Mouse (Mus musculus): ENCODE measurements around the gene Ralgps2. TPM values are rescaled to one million over a fixed set of nuclear protein-coding genes. Genes with fewer than 3 reads are reported as not detected.
A peak's percentile ranks its signal among the peaks of the same experiment; 100 is the strongest.

Ralgps2 gene
- polyA plus RNA-seq, 1 experiment from 2014 or later: 120 TPM

- peaks cover 55% of the 10 kb centered on the region for H3K4me1 ChIP-seq
Observed at GRCm38 (mm10) chr1:156784974-156785373, 154.5 kb downstream of the Ralgps2 start.

GRCm38 (mm10) chr1:156784116-156784515 is 155.3 kb downstream of the Ralgps2 start:
- Histone ChIP-seq H3K27ac (no peak overlapping the region), H3K4me2 (replicated peaks) (no peak overlapping the region), H3K4me3 (no peak overlapping the region), H3K4me1 (peaks cover 56% of the 10 kb centered on the region), H3K9ac (no peak overlapping the region), H3K9me3 (no peaks in the 10 kb centered on the region), H3K27me3 (replicated peaks) (no peaks in the 10 kb centered on the region), H3K36me3 (no peaks in the 10 kb centered on the region)
- 38% methylated on average over 5 of the region's 5 CpGs for WGBS
- ATAC-seq (ENCODE audit: low FRiP score, low read depth): no peak

More at GRCm38 (mm10) chr1:156784974-156785373, 154.5 kb downstream of the Ralgps2 start:
- Histone ChIP-seq H3K27me3 (replicated peaks) (no peaks in the 10 kb centered on the region), H3K4me2 (replicated peaks) (no peak overlapping the region), H3K4me3 (no peak overlapping the region), H3K9ac (no peak overlapping the region), H3K9me3 (no peaks in the 10 kb centered on the region), H3K36me3 (no peaks in the 10 kb centered on the region), H3K27ac (no peak overlapping the region)
- no peak for ATAC-seq (ENCODE audit: low FRiP score, low read depth)
- 88% methylated on average over 10 of the region's 10 CpGs for WGBS

GRCm38 (mm10) chr1:156781971-156782850 is 157.2 kb downstream of the Ralgps2 start:
- H3K27ac ChIP-seq: peak overlapping the region; percentile 64; the same call in 1 of the 2 replicates
- no peak overlapping the region for H3K9ac ChIP-seq
- H3K27me3 ChIP-seq (replicated peaks): no peaks in the 10 kb centered on the region
- H3K36me3 ChIP-seq: no peaks in the 10 kb centered on the region
- peak; percentile 46; the same call in 1 of the 2 replicates for ATAC-seq (ENCODE audit: low FRiP score, low read depth)
- H3K9me3 ChIP-seq: no peaks in the 10 kb centered on the region
- H3K4me3 ChIP-seq: no peak overlapping the region
- H3K4me1 ChIP-seq: peaks cover 53% of the 10 kb centered on the region
- H3K4me2 ChIP-seq (replicated peaks): peak overlapping the region; percentile 23; the same call in 1 of the 2 replicates
- 14% methylated on average over 14 of the region's 14 CpGs for WGBS

- Histone ChIP-seq H3K27ac (peak overlapping the region; percentile 64), H3K9me3 (no peaks in the 10 kb centered on the region), H3K9ac (0 out of 2 replicates have a peak overlapping the region, but pooled peaks have one; percentile 9), H3K27me3 (replicated peaks) (no peaks in the 10 kb centered on the region), H3K36me3 (no peaks in the 10 kb centered on the region), H3K4me3 (no peak overlapping the region), H3K4me2 (replicated peaks) (peak overlapping the region; percentile 23; the same call in 1 of the 2 replicates), H3K4me1 (peaks cover 51% of the 10 kb centered on the region)
- ATAC-seq (ENCODE audit: low FRiP score, low read depth): peak; percentile 62
- 7% methylated on average over 12 of the region's 12 CpGs for WGBS
Observed at GRCm38 (mm10) chr1:156781076-156781741, 158.2 kb downstream of the Ralgps2 start.

GRCm38 (mm10) chr1:156780234-156781005 is 159.0 kb downstream of the Ralgps2 start:
- Histone ChIP-seq H3K4me2 (replicated peaks) (no peak overlapping the region), H3K4me3 (no peak overlapping the region), H3K36me3 (no peaks in the 10 kb centered on the region), H3K4me1 (peaks cover 48% of the 10 kb centered on the region), H3K9me3 (no peaks in the 10 kb centered on the region), H3K9ac (no peak overlapping the region), H3K27me3 (replicated peaks) (no peaks in the 10 kb centered on the region), H3K27ac (no peak overlapping the region)
- 38% methylated on average over 16 of the region's 16 CpGs for WGBS
- no peak for ATAC-seq (ENCODE audit: low FRiP score, low read depth)

- no peak for ATAC-seq (ENCODE audit: low FRiP score, low read depth)
- Histone ChIP-seq H3K9ac (no peak overlapping the region), H3K4me2 (replicated peaks) (0 out of 2 replicates have a peak overlapping the region, but pooled peaks have one; percentile 1), H3K9me3 (no peaks in the 10 kb centered on the region), H3K27ac (0 out of 2 replicates have a peak overlapping the region, but pooled peaks have one; percentile 27), H3K36me3 (no peaks in the 10 kb centered on the region), H3K4me3 (no peak overlapping the region), H3K27me3 (replicated peaks) (no peaks in the 10 kb centered on the region), H3K4me1 (peaks cover 45% of the 10 kb centered on the region)
- 16% methylated on average over 4 of the region's 4 CpGs for WGBS
Observed at GRCm38 (mm10) chr1:156779595-156779994, 159.8 kb downstream of the Ralgps2 start.

GRCm38 (mm10) chr1:156778977-156779376 is 160.4 kb downstream of the Ralgps2 start:
- no peaks in the 10 kb centered on the region for H3K27me3 ChIP-seq (replicated peaks)
- 0 out of 2 replicates have a peak overlapping the region, but pooled peaks have one; percentile 27 for H3K27ac ChIP-seq
- peaks cover 40% of the 10 kb centered on the region for H3K4me1 ChIP-seq
- peak; percentile 27; the same call in 1 of the 2 replicates for ATAC-seq (ENCODE audit: low FRiP score, low read depth)
- no peak overlapping the region for H3K4me3 ChIP-seq
- no peaks in the 10 kb centered on the region for H3K36me3 ChIP-seq
- 0 out of 2 replicates have a peak overlapping the region, but pooled peaks have one; percentile 1 for H3K4me2 ChIP-seq (replicated peaks)
- no peak overlapping the region for H3K9ac ChIP-seq
- no peaks in the 10 kb centered on the region for H3K9me3 ChIP-seq
- WGBS: 16% methylated on average over 6 of the region's 6 CpGs

- no peaks in the 10 kb centered on the region for H3K9me3 ChIP-seq
- H3K27me3 ChIP-seq (replicated peaks): no peaks in the 10 kb centered on the region
- no peak overlapping the region for H3K4me2 ChIP-seq (replicated peaks)
- ATAC-seq (ENCODE audit: low FRiP score, low read depth): no peak
- no peak overlapping the region for H3K9ac ChIP-seq
- H3K27ac ChIP-seq: no peak overlapping the region
- H3K4me1 ChIP-seq: peaks cover 40% of the 10 kb centered on the region
- no peaks in the 10 kb centered on the region for H3K36me3 ChIP-seq
- WGBS: 78% methylated on average over 4 of the region's 4 CpGs
- no peak overlapping the region for H3K4me3 ChIP-seq
Observed at GRCm38 (mm10) chr1:156777896-156778295, 161.5 kb downstream of the Ralgps2 start.

GRCm38 (mm10) chr1:156775983-156776382 is 163.4 kb downstream of the Ralgps2 start:
- H3K4me3 ChIP-seq: no peak overlapping the region
- H3K27me3 ChIP-seq (replicated peaks): no peaks in the 10 kb centered on the region
- H3K9ac ChIP-seq: no peak overlapping the region
- peaks cover 23% of the 10 kb centered on the region for H3K4me1 ChIP-seq
- ATAC-seq (ENCODE audit: low FRiP score, low read depth): no peak
- WGBS: 87% methylated on average over 7 of the region's 7 CpGs
- no peaks in the 10 kb centered on the region for H3K9me3 ChIP-seq
- no peak overlapping the region for H3K4me2 ChIP-seq (replicated peaks)
- H3K27ac ChIP-seq: no peak overlapping the region
- H3K36me3 ChIP-seq: no peaks in the 10 kb centered on the region

- H3K27ac ChIP-seq: no peak overlapping the region
- H3K36me3 ChIP-seq: no peaks in the 10 kb centered on the region
- H3K27me3 ChIP-seq (replicated peaks): no peaks in the 10 kb centered on the region
- no peaks in the 10 kb centered on the region for H3K9me3 ChIP-seq
- H3K9ac ChIP-seq: no peak overlapping the region
- H3K4me3 ChIP-seq: no peak overlapping the region
- no peak overlapping the region for H3K4me2 ChIP-seq (replicated peaks)
- WGBS: 82% methylated on average over 4 of the region's 4 CpGs
- H3K4me1 ChIP-seq: peaks cover 16% of the 10 kb centered on the region
- no peak for ATAC-seq (ENCODE audit: low FRiP score, low read depth)
Observed at GRCm38 (mm10) chr1:156775190-156775589, 164.2 kb downstream of the Ralgps2 start.

GRCm38 (mm10) chr1:156770845-156771244 is 168.6 kb downstream of the Ralgps2 start:
- Histone ChIP-seq H3K9me3 (peaks cover 16% of the 10 kb centered on the region), H3K4me1 (no peaks in the 10 kb centered on the region), H3K4me2 (replicated peaks) (no peak overlapping the region), H3K27me3 (replicated peaks) (no peaks in the 10 kb centered on the region), H3K9ac (no peak overlapping the region), H3K4me3 (no peak overlapping the region), H3K36me3 (no peaks in the 10 kb centered on the region), H3K27ac (no peak overlapping the region)
- 96% methylated on average over 10 of the region's 10 CpGs for WGBS
- ATAC-seq (ENCODE audit: low FRiP score, low read depth): no peak

All from neural tube, embryonic 12.5 days (tissue).